Mouse (Mus musculus) CH12.LX (cell line): ENCODE measurements at regions not wholly inside any gene's neighbourhood (a gene's known extent, or its start where the extent isn't known, plus 50 kb on each side); places are given as distances from the start of the nearest gene placed in this dataset.

Experiments
- CTCF ChIP-seq, 2 experiments: IDR thresholded peaks in 1 of 2; conservative IDR thresholded peaks in 1 of 2; 2 replicates each; pipeline ENCODE4 v1.5.1; 2011 to 2012; ENCODE audit warnings: low read depth in 2 of 2, low read length in 2 of 2, improper control_type of control experiment in 1 of 2, inconsistent platforms in 1 of 2, mild to moderate bottlenecking in 1 of 2, moderate library complexity in 1 of 2
- EP300 ChIP-seq: IDR thresholded peaks from 2 replicates; pipeline ENCODE4 v1.6.1; 2011; ENCODE audit warnings: low read length, improper control_type of control experiment
- GABPA ChIP-seq: IDR thresholded peaks from 2 replicates; pipeline ENCODE4 v1.6.1; 2012; ENCODE audit warnings: low read depth, low read length, improper control_type of control experiment, inconsistent platforms; ENCODE audit not compliant: insufficient replicate concordance
- MAX ChIP-seq: IDR thresholded peaks from 2 replicates; pipeline ENCODE4 v1.6.1; 2011; ENCODE audit warnings: low read length, improper control_type of control experiment
- PAX5 ChIP-seq: IDR thresholded peaks from 2 replicates; pipeline ENCODE4 v1.6.1; 2012; ENCODE audit warnings: low read length, inconsistent platforms, mixed read lengths
- POLR2A ChIP-seq: IDR thresholded peaks from 2 replicates; pipeline ENCODE4 v1.6.1; 2011; ENCODE audit warnings: low read depth, mild to moderate bottlenecking, improper control_type of control experiment, low read length
- POLR2AphosphoS2 ChIP-seq: IDR thresholded peaks from 2 replicates; pipeline ENCODE4 v1.6.1; 2011; ENCODE audit warnings: low read depth, low read length, improper control_type of control experiment
- UBTF ChIP-seq: IDR thresholded peaks from 2 replicates; pipeline ENCODE4 v1.6.1; 2012; ENCODE audit warnings: low read depth, mild to moderate bottlenecking, inconsistent platforms, low read length, improper control_type of control experiment, moderate library complexity
- ZMIZ1 ChIP-seq: IDR thresholded peaks from 2 replicates; pipeline ENCODE4 v1.6.1; 2012; ENCODE audit warnings: low read depth, mild to moderate bottlenecking, inconsistent platforms, low read length, improper control_type of control experiment

DNA sequence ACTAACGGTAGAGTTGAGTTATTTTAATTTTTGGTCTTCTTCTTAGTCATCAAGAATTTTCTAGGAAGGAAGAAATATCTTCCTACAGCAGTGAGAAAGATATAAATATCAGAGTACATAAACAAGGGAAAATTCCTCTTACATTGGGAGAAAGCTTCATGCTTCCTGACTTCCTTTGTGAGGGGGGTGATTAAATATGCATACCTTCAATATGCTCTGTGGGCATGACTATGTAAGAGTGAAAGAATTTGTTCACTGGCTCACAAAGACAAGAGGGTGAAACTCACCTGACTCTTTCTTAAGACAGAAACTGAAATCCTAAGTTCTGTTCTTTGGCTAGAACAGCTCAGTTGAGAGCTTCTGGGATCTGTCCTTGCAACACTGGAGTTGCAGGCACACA lies 656.1 kb downstream of the Tecrl start:
- no peak for TF ChIP-seq POLR2AphosphoS2
- no peak for TF ChIP-seq POLR2A
- TF ChIP-seq PAX5: no peak
- no peak for TF ChIP-seq EP300
- no peak for TF ChIP-seq GABPA
- no peak for TF ChIP-seq MAX
- no peak for TF ChIP-seq ZMIZ1
- no peak for TF ChIP-seq CTCF (conservative IDR thresholded peaks at IDR 0.05 in 1 of 2, IDR thresholded peaks at IDR 0.05 in 1 of 2; ENCODE audit: low read depth in 2 of 2, low read length in 2 of 2)
- no peak for TF ChIP-seq UBTF
